ENCODE assay signal across 8 mouse cellular contexts in the genomic region with DNA sequence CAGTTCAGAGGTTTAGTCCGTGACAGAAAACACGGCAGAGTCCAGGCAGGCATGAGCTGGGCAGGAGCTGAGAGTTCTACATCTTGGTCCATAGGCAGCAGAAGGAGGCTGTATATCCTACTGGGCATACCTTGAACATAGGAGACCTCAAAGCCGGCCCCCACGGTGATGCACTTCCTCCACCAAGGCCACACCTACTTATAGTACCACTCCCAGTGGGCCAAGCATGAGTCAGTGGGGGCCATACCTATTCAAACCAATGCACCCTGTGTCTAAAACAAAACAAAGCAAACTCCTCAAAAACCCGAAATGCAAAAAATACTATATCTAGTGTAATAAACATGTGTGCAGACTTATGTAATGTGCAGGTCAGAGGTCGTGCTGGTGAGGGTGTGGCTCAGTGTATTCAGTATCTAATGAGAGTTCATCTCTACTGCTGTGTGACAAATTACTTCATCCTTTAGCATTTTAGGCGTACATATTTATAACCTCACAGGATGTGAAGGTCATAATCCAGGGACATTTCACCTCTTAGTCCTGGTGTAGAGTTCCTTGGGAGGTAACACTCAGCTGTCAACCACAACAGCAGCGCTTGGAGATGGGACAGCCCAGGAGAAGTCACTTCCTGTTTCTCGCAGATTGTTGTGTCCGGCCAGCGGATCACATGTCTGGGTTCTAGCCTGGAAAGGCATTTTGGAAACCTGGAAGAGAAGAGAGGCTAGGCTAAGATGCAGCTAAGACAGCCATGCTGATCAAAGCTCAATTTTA. TPM values are rescaled to one million over a fixed set of nuclear protein-coding genes. Genes with fewer than 3 reads are reported as not detected.
A peak's percentile ranks its signal among the peaks of the same experiment; 100 is the strongest.
DNase-seq lines count a peak whose midpoint lies in the region; ATAC-seq and TF ChIP-seq lines count a peak whose summit lies in the region.

No protein-coding gene starts in this region.

- no peak for DNase-seq in kidney, adult 2 months
- no peak for DNase-seq in embryonic facial prominence, embryonic 10.5 days (ENCODE audit: low spot score)
- no peak for DNase-seq in natural killer cell, adult 2 months (ENCODE audit: low spot score in 2 of 2)
- no peak for DNase-seq in testis, postnatal 10 days (ENCODE audit: low spot score)

- peaks cover 13% of the 10 kb centered on the region for H3K4me1 ChIP-seq in kidney, embryonic 16.5 days (ENCODE audit: insufficient read depth, low read length)
- no peaks in the 10 kb centered on the region for H3K4me1 ChIP-seq in kidney, adult 2 months (ENCODE audit: control insufficient read depth, insufficient read depth, low read length)
- H3K4me1 ChIP-seq in embryonic facial prominence, embryonic 10.5 days: peaks cover 20% of the 10 kb centered on the region
- H3K4me1 ChIP-seq in hindbrain, embryonic 13.5 days (replicated peaks): peaks cover 9% of the 10 kb centered on the region
- peaks cover 6% of the 10 kb centered on the region for H3K4me1 ChIP-seq in midbrain, embryonic 13.5 days (replicated peaks)

- no peak overlapping the region for H3K4me2 ChIP-seq in kidney, embryonic 16.5 days (replicated peaks; ENCODE audit: low read depth, low read length)
- H3K4me2 ChIP-seq in hindbrain, embryonic 13.5 days: 0 out of 2 replicates have a peak overlapping the region, but pooled peaks have one; percentile 22
- no peak overlapping the region for H3K4me2 ChIP-seq in midbrain, embryonic 13.5 days (replicated peaks)

- no peak for TF ChIP-seq POLR2A in kidney, adult 2 months (IDR thresholded peaks at IDR 0.05; ENCODE audit: low read depth, low read length)

- WGBS in kidney, embryonic 16.5 days: 68% methylated on average over 11 of the region's 11 CpGs
- WGBS in kidney, adult 2 months: 79% methylated on average over 11 of the region's 11 CpGs
- 67% methylated on average over 11 of the region's 11 CpGs for WGBS in embryonic facial prominence, embryonic 10.5 days
- WGBS in hindbrain, embryonic 13.5 days: 75% methylated on average over 11 of the region's 11 CpGs
- WGBS in midbrain, embryonic 13.5 days: 83% methylated on average over 11 of the region's 11 CpGs

- H3K27ac ChIP-seq in kidney, embryonic 16.5 days (ENCODE audit: low read length): no peak overlapping the region
- no peak overlapping the region for H3K27ac ChIP-seq in kidney, adult 2 months (ENCODE audit: insufficient read depth, low read depth, low read length)
- H3K27ac ChIP-seq in embryonic facial prominence, embryonic 10.5 days (replicated peaks): peak overlapping the region; percentile 37; the same call in 1 of the 2 replicates
- no peak overlapping the region for H3K27ac ChIP-seq in hindbrain, embryonic 13.5 days
- no peak overlapping the region for H3K27ac ChIP-seq in midbrain, embryonic 13.5 days

- H3K9me3 ChIP-seq in kidney, embryonic 16.5 days (ENCODE audit: low read length): no peaks in the 10 kb centered on the region
- H3K9me3 ChIP-seq in embryonic facial prominence, embryonic 10.5 days: no peaks in the 10 kb centered on the region
- H3K9me3 ChIP-seq in hindbrain, embryonic 13.5 days: no peaks in the 10 kb centered on the region
- H3K9me3 ChIP-seq in midbrain, embryonic 13.5 days: no peaks in the 10 kb centered on the region

- no peak overlapping the region for H3K4me3 ChIP-seq in kidney, embryonic 16.5 days (ENCODE audit: low read length)
- no peak overlapping the region for H3K4me3 ChIP-seq in kidney, adult 2 months (ENCODE audit: insufficient read depth, low read depth, low read length)
- peak overlapping the region; percentile 35 for H3K4me3 ChIP-seq in embryonic facial prominence, embryonic 10.5 days
- H3K4me3 ChIP-seq in hindbrain, embryonic 13.5 days: no peak overlapping the region
- H3K4me3 ChIP-seq in midbrain, embryonic 13.5 days (replicated peaks): no peak overlapping the region

- peak; percentile 46; the same call in 1 of the 2 replicates for ATAC-seq in kidney, embryonic 16.5 days (ENCODE audit: low FRiP score, low TSS enrichment)
- ATAC-seq in hindbrain, embryonic 13.5 days (ENCODE audit: low FRiP score): peak; percentile 51
- ATAC-seq in midbrain, embryonic 13.5 days: peak; percentile 28; the same call in 1 of the 2 replicates
- no peak for ATAC-seq in monocyte, adult 5-6 weeks (replicated peaks; ENCODE audit: insufficient number of reproducible peaks, low FRiP score, low TSS enrichment, poor library complexity, severe bottlenecking)

- TF ChIP-seq CTCF in kidney, adult 2 months (conservative IDR thresholded peaks at IDR 0.05; ENCODE audit: insufficient read depth, insufficient read length, low read depth, low read length): no peak

- no peak overlapping the region for H3K9ac ChIP-seq in kidney, embryonic 16.5 days (replicated peaks; ENCODE audit: low read length)
- H3K9ac ChIP-seq in hindbrain, embryonic 13.5 days: no peak overlapping the region
- 0 out of 2 replicates have a peak overlapping the region, but pooled peaks have one; percentile 41 for H3K9ac ChIP-seq in midbrain, embryonic 13.5 days (replicated peaks)

- H3K27me3 ChIP-seq in kidney, embryonic 16.5 days (ENCODE audit: insufficient read depth, low read length): no peaks in the 10 kb centered on the region
- H3K27me3 ChIP-seq in kidney, adult 2 months (replicated peaks; ENCODE audit: control insufficient read depth, insufficient read depth, low read length): no peaks in the 10 kb centered on the region
- H3K27me3 ChIP-seq in embryonic facial prominence, embryonic 10.5 days (replicated peaks; ENCODE audit: low read depth, poor library complexity, severe bottlenecking): no peaks in the 10 kb centered on the region
- no peaks in the 10 kb centered on the region for H3K27me3 ChIP-seq in hindbrain, embryonic 13.5 days
- H3K27me3 ChIP-seq in midbrain, embryonic 13.5 days: no peaks in the 10 kb centered on the region

- H3K36me3 ChIP-seq in kidney, embryonic 16.5 days (ENCODE audit: insufficient read depth, low read length): peaks cover 19% of the 10 kb centered on the region
- peaks cover 3% of the 10 kb centered on the region; the same call in 1 of the 2 replicates for H3K36me3 ChIP-seq in kidney, adult 2 months (ENCODE audit: control insufficient read depth, insufficient read depth, low read length)
- H3K36me3 ChIP-seq in embryonic facial prominence, embryonic 10.5 days (replicated peaks): peaks cover 77% of the 10 kb centered on the region
- H3K36me3 ChIP-seq in hindbrain, embryonic 13.5 days: peaks cover 27% of the 10 kb centered on the region
- H3K36me3 ChIP-seq in midbrain, embryonic 13.5 days: peaks cover 33% of the 10 kb centered on the region

RNA-seq across cellular contexts. Expression of a gene that starts 22.7 kb away (rescaled TPM):
- polyA plus RNA-seq in kidney, embryonic 16.5 days (2015; fragmentation: Nextera tagmentation; extraction: Ambion mirVana): 23.8 and 26.4 TPM in 2 replicates
- polyA plus RNA-seq in kidney, adult 2 months (2012; rRNA removed): 46.6 and 52.9 TPM in 2 replicates
- 35.2 and 36.1 TPM in 2 replicates for polyA plus RNA-seq in embryonic facial prominence, embryonic 10.5 days (2016; fragmentation: Nextera tagmentation; extraction: Ambion mirVana)
- 30.9 and 32.2 TPM in 2 replicates for polyA plus RNA-seq in hindbrain, embryonic 13.5 days (2015; fragmentation: Nextera tagmentation; extraction: Ambion mirVana)
- polyA plus RNA-seq in midbrain, embryonic 13.5 days (2015; fragmentation: Nextera tagmentation; extraction: Ambion mirVana): 27.2 and 27.4 TPM in 2 replicates
- 29.7 to 32.9 TPM (median 31.5 TPM) in 3 replicates for total RNA-seq in monocyte, adult 5-6 weeks (2017)

RNA-seq across cellular contexts. Expression of a gene that starts 46.6 kb away (rescaled TPM):
- polyA plus RNA-seq in kidney, embryonic 16.5 days (2015; fragmentation: Nextera tagmentation; extraction: Ambion mirVana): 3.1 and 3.7 TPM in 2 replicates
- polyA plus RNA-seq in kidney, adult 2 months (2012; rRNA removed): 21.2 and 32.4 TPM in 2 replicates
- 1.9 and 2.6 TPM in 2 replicates for polyA plus RNA-seq in embryonic facial prominence, embryonic 10.5 days (2016; fragmentation: Nextera tagmentation; extraction: Ambion mirVana)
- 3.8 and 6.0 TPM in 2 replicates for polyA plus RNA-seq in hindbrain, embryonic 13.5 days (2015; fragmentation: Nextera tagmentation; extraction: Ambion mirVana)
- 3.7 and 3.9 TPM in 2 replicates for polyA plus RNA-seq in midbrain, embryonic 13.5 days (2015; fragmentation: Nextera tagmentation; extraction: Ambion mirVana)
- total RNA-seq in monocyte, adult 5-6 weeks (2017): 8.1 to 15.4 TPM (median 10.2 TPM) in 3 replicates
